Mouse (Mus musculus) right cerebral cortex, postnatal 36 days (tissue): ENCODE data around the gene Xrcc3.

Source experiments
- DNase-seq, 2 experiments: peaks; one replicate each; pipeline ENCODE4 v3.0.0; 2022; ENCODE audit warnings: low spot score in 2 of 2, mixed read lengths in 1 of 2

The Xrcc3 gene

DNA sequence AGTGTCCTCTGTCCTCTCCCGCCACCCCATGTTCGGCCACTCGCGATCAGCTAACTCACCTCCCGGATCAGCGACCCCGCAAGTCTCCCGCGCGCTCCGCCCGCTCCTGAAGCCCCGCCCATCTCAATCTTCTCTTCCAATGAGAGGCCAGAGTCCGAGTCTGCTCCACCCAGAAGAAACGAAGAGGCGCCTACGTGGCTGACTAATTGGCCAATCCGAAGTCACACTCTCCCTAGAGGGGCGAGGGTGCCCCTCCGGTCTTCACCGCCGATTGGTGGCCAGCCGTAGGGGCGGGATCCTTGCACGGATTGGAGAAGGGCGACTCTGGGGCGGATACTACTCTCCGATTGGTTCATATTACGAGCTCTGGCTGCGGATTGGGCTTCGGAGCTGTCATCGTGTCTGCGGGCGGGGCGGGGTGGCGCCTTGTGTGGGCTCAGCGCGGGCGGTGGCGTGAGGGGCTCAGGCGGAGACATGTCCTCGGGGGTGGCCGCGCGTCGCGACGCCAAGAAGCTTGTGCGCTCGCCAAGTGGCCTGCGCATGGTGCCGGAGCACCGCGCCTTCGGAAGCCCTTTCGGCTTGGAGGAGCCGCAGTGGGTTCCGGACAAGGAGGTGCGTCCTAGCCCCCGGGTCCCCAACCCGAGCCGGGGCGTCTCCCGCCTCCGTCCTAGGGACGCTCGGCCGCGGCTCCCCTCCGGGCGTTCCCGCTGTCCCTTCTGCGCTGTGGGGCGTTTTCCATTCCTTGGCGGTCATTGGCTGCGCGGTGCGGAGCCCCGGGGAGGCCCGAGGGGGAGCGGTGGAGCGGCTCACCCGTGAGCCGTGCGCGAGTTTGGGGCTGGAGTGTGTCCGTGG is at the start of gene Xrcc3, which contains the start of gene Zfyve21:
TSS of gene Xrcc3 (minus strand) at position 108 of the 852 bp plus-strand sequence.
TSS of gene Zfyve21 (plus strand) at position 405 of the 852 bp plus-strand sequence.
- DNase-seq, result peak; percentile 98 to 99

DNA sequence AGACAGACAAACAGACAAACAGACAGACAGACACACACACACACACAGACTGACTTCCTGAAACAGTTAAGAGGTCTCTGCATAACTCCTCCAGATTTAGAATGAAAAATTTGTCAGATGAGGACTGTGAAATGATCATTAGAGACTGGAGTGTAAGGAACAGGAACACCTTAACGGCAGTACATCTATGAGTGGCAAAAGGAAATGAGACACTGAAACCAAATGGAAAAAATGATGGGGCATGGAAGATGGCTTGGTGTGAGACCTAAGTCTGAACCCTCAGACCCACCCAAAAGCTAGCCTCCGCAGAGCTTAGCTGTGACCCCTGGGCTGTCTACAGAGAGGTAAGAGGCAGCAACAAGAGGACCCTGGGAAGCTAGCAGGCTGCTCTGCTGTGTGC is 41.8 kb upstream of the Xrcc3 start:
- no peak for DNase-seq

DNA sequence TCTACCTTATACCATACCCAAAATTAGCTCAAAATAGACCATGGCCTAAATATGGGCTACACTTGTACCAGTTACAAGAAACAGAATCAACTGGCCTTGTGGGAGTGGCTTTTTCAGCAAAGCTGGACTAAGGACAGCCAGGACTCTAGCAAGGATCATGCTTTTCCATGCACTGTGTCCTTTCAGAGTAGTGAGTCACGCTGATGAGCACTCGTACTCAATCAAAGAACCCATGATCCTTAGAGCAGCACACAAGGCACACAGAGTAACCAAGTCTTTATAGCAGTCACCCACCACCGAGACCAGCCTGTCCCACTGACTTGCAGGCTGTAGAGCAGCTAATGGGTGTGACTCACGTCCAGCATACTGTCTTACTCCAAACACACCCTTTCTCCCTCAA is 39.9 kb upstream of the Xrcc3 start:
- no peak for DNase-seq

DNA sequence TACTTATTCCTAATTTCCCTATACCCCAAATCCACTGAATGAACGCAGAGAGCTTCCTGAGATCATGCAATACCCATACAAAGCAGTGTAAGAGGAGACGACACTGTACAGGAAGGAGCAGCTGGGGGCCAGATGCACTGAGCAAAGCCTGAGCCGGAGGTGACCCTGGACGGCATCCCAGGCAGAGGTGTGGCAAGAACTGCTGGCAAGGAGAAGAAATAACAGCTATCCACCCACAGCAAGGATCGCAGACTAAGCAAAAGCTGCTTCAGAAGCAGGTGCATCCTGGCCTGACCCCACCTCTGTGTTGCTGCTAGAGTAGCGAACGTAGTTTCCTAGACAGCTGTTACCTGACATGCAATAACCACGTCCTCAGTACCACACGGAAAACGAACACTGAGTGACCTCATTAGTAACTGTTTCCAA is 39.4 kb upstream of the Xrcc3 start:
- no peak for DNase-seq

DNA sequence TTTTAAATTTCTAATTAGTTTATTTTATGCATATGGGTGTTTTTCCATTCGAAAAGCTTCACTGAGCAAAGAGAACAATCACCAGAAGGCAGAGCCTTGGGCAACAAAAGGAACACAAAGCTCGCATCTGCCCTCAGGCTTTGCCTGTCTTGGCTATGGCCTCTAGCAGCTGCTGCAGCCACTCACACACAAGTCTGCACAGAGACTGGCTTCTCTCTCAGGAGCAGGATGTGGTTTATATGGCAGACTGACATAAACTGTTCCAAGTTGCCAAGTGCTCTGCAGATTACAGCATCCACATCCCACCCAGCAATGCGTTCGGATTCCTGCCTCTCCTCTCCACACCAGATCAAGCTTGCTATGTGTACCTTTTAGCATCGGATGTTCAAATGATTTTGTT is 38.1 kb upstream of the Xrcc3 start:
- DNase-seq, result no peak

DNA sequence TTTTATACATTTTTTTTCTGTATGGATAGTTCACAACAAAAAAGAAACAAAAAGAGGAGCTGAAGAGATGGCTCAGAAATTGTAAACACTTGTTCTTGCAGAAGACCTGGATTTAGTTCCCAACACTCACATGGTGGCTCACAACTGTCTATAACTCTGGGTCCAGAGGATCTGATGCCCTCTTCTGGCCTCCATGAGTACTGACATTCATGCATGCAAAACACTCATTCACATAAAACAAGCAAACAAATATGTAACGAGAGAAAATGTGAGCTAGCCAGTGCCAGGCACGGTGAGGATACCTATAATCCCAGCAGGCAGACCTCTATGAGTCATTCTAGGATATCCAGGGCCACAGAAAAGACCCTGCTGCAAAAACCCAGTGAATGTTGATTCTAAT is 37.6 kb upstream of the Xrcc3 start:
- no peak for DNase-seq

DNA sequence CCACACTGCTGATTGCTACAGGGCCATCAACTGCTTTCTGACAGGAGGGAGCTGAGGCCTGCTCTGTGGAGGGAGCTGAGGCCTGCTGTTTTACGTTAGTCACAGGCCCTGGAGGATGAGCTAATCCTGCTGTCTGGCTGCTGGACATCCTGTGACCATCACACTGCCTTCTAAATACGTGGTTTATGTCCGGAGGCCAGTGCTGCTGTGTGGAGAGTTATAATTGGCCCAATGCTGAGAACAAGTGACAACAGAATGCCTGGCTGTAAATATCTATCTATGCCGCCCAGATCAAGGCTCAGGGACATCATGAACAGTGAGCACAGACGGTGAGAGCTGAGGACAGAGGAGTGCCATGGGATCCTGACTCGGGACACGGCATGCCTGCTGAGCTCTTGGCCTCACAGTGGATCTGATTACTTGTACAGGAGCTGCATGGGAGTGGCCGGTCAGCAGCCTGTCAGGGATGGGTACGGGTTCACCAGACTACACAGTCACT is 34.7 kb upstream of the Xrcc3 start:
- no peak for DNase-seq

DNA sequence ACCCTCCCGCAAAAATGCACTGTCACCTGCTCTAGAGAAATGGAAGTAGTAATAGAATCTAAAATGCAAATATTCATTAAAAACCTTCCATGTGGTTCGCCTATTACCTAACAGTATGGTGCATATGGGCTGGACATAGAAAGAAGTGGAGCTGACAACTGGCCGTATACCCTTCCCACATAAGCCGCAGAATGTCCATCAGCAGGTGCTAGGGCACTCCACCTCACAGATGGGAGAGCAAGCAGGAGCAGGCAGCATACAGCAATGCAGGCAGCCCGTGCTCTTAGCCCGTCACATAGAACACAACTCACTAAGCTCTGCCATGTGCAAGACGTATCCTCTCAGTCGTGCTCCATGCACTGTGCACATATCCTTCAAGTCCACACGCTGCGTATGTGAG is 33.1 kb upstream of the Xrcc3 start:
- DNase-seq, result no peak

DNA sequence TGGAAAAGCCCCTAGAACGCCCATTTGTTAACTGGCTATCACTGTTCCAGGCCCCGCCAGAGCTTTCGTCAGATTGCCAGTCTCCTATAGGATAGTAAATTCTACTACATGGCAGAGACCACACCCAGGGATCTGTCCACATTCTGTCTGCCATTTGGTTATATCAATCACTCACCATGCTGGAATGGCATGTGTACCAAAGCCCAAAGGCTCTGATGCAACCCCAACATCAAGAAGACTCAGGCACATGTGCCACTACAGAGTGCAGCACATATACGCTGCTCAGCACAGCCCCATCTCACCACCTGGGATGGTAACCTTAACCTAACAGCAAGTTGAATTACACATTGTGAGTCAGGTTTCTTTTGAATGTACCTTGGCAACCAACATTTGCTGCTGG is 32.3 kb upstream of the Xrcc3 start:
- DNase-seq, result no peak

DNA sequence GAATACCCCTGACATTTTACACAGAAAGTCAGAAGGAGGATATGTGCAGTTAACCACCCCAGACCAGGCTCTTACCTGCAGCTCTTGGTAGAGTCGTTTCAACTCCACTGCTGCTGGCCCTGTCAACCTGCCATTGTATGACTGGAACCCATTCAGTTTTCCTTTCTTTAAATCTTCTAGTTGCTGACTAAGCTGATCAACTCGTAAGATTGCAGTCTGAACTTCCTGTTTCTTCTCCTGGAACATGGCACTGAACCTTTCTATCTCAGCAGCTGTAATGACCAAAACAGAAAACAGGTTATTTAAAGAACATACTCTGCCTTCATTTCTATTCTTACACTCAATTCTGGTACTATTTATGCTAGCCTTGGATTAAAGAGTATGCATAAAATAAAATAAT is 29.8 kb upstream of the Xrcc3 start:
- no peak for DNase-seq

DNA sequence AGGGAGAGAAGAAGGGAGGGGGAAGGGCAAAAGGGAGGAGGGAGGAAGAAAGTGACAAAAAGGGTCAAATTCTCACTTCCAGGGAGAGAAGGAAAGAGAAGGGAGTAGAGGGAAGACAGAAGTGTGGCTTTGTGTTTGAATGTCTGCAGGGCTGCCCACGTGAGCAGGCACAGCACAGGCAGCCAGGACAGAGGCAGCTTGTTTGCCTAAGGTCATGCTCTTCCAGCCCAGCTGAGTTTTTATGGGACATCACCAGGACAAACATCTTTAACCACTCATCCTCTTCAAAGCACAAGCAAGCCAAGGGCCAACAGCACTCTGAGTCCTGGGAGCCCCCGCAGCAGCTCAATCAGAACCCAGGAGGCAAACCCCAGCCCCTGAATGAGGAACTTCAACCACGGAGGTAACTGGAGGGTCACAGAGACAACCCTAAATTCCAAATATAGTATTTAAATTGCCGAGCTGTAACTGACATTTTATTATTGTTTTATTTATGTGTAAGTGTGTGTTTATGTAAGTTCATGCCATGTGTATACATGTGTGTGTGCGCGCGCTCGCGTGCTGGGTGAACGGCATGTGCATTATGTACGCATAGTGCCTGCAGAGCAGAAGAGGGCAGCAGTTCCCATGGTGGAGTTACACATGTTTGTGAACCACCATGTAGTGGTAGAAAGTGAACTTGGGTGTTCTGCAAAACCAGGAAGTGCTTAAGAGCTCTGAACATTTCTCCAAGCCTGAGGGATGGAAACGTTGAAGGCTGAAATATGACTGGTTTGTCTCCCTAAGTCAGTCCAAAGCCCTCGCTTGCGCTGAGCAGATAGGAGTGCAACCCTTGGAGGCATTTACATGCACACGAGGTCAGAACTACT is 29.1 kb upstream of the Xrcc3 start:
- DNase-seq, result no peak

DNA sequence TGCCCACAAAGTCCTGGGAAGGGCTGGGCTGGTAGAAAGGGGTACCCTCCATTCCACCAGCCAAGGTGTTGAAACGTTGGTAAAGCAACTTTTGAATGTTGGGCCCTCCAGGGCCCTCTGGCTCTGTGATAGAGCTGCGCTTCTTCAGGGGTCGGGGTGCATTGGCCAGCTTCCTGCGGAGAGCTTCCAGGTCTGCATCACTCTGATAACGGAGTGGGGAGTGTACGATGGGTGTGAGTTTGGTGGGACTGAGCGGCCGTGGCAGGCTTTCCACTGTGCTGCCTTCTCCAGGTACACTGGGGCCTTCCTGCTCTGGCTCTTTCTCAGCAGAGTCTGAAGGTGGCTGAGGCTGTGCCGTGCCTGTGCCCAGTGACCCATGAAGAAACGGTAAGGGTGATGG is 19.8 kb upstream of the Xrcc3 start:
- DNase-seq, result no peak

DNA sequence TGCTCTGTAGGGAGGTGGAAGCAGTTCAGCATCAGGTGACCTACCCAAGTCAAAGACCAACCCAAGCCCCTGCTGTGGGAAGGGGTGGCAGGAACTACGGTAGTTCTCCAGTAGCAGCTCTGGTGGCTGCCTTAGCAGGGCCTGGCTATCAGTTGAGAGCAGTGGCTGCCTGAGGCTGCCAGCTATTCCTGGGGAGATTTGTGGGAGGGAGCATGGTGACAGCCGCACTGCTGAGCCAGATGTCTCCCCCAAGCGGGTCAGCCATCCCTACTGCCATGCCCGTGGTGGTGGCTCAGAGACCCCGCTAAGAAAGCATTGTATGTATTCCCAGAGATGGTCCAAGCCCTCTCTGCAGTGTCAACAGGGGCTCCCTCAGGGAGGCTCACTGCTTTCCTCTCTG is 19.0 kb upstream of the Xrcc3 start:
- DNase-seq, result no peak

DNA sequence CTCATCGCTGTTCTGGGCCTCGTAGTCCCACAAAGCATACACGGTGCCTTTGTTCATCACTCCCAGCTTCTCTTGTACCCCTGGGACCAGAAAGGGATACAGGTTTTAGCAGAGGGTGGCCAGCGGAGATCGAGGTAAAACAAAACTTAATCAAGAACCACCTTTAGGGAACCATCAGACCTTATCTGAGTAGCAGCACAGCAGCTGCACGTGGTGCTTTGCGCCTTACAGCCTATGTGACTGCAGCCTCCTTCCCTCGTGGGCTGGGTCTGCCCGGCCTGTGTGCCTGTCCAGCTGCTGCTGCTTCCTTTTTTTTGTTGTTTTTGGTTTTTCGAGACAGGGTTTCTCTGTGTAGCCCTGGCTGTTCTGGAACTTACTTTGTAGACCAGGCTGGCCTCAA is 16.7 kb upstream of the Xrcc3 start:
- DNase-seq, result no peak

DNA sequence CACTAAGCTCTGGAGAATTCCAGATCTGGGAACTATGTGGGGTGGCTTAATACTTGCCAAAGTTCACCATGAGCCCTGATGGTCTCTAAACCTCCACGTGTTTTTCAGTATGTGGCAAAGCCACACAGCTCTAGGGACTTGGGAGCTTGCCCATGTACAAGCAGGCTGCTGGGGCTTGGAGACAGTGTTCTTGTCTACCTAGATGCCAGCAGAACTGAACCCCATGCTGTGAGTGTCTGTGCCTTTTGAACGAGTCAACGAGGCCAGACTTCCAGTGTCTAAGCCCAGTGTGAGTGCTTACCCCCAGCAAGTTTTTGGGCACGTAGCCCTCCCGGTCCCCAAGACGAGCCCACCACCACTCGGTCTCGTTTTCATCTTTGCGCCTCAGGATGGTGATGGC is 16.3 kb upstream of the Xrcc3 start:
- DNase-seq, result no peak

DNA sequence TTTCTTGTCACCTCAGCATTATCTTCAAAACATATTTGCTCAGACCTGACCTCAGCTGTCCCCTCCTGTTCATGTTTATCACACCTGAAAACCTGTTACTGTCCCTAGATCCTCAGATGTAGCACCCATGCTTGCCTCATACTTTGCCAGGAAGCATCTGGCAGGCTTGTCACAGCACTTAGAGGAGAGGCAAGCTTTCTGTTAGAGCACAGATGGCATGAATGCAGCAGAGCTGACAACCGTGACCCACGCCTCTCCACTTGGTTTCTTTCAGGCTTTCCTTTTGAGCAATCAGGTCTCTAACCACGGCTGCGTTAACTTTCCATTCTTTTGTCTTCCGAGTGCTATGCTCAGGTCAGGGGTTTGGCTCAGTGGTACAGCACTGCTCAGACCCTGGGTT is 15.8 kb upstream of the Xrcc3 start:
- DNase-seq, result no peak

DNA sequence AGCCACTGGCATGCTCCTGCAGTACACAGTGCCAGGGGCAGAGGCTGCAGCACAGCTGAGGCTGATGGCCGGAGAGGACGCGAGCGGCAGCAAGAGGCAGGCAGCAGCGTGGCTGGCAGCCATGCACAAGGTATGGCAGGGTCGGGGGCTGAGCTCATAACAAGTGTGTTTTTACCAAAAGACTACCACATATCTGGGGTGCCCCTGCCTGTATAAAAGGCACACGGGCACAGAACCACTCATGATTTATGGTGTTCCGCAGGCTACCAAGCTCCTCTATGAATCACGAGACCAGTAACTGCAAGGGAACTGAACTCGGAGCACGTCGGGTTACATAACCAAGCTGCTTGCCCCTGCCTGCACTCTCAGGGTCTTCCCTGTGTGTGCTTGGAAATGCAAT is 13.9 kb upstream of the Xrcc3 start:
- DNase-seq, result no peak

DNA sequence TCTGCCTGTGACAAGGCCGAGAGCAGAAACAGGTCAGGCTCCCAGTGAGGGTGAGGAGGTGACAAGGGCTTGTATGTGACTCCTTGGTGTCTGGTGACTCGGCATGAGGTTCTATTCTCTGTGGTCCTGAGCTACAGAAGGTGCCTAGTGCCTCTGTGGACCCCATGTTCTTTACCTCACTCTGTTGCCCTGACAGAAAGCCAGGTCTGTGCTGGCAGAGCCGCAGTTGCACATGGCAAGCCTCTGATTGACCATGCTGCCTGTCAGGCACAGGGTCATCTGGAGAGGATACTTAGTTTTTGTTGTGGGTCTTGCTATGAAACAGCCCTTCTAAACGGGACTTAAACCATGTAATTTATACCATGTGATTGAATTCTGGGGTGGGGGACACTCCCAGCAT is 8.3 kb upstream of the Xrcc3 start:
- DNase-seq, result no peak

DNA sequence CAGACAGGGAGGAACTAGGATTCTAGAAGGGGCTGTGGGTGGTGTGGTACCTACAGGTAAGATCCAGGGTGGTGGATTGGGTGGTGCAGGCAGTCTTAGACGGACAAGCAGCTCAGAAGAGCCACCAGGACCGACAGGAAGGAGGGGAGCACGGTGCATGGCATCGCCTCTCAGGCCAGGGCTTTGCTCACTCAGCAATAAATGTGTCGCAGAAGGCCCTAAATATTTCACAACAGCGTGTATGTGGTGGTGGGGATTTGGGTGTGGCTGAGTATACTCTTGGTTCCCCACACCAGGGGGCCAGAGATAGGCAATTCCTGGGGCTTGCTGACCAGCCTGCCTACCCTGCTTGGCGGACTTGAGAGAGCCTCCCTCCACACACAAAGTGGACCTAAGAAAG is 7.0 kb upstream of the Xrcc3 start:
- no peak for DNase-seq

DNA sequence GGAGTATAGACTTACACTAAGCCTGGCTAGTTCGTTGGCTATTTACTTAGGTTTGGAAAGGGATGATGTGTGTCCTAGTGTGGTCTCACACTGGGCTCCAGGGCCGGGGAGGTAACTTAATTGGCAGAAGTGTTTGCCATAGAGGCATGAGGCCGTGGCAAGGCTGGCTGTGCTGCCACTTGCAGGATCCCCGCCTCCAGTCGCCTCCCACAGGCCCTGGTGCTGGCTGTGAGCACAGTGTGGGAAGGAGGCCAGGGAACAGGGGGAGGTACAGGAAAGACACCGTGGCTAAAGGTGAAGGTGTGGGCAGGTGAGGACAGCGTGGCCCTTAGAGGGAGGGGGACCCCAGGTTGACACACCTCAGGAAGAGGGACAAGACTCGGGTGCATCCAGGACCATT is 6.3 kb upstream of the Xrcc3 start:
- no peak for DNase-seq

DNA sequence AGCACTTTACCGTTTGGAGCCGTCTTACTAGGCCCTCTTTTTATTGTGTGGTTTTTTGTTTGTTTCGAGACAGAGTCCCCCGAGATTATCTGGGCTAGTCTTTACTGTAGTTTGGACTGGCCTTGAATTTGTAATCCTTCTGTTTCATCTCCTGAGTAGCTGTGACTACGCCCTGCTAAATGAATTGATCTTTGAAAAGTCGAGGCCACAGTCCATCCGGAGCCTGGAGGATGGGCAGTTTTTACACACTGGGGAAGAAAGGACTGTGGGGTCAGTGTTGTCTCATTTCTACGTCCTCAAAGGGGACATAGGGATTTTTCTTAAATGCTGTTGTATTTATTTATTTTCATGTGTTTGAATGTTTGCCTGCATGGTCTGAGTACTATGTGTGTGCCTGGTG is 4.3 kb upstream of the Xrcc3 start:
- DNase-seq, result no peak

DNA sequence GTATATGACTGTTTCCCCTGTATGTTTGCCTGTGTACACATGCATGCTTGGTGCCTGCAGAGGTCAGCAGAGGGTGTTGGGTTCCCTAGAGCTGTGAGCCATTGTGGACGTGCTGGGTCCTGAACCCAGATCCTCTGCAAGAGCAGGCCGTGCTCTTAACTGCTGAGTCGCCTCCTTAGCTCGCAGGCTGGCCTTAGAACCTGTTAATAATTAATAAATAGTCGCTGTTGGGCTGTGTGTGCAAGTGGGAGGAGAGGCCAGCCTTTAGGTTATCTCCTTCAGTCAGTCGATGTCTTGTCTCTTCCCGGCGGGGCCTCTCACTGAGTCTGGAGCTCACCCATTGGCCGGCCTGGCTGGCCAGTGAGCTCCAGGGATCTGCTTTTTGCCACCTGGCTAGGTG is 3.3 kb upstream of the Xrcc3 start:
- DNase-seq, result no peak

DNA sequence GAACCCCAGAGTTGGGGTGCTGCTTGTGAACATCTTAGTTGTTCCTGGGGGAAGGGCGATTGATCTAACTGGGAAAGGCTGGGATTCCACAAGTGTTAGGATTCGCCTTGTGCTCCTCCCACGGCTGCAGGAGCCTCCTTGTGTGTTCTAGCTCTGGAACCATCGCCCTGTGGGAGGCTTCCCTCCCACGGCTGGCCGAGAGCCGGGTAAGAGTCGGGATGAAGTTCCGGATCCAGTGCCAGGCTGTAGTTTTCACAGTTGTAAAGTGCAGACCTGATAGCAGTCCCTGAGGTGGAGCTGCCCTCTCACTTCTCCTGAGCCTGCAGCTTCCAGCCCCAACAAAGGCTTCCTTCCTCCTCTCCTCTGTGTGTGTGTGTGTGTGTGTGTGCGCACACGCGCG is 2.9 kb upstream of the Xrcc3 start:
- DNase-seq, result peak; percentile 73 to 80
